Mouse (Mus musculus): ENCODE measurements around the gene Fcrlb.

GRCm38 (mm10) chr1:170864754-170865153 is 48.0 kb downstream of the Fcrlb start:
- TF ChIP-seq POLR2A (IDR thresholded peaks at IDR 0.05; ENCODE audit: borderline replicate concordance, low read depth, low read length): no peak
- no peak for TF ChIP-seq CTCF (IDR thresholded peaks at IDR 0.05; ENCODE audit: low read depth, low read length)
